Comparison of ENCODE assay signal across 9 mouse cellular contexts in genomic region chr9:75253766-75254165, GRCm38 (mm10). TPM values are rescaled to one million over a fixed set of nuclear protein-coding genes. Genes with fewer than 3 reads are reported as not detected.
A peak's percentile ranks its signal among the peaks of the same experiment; 100 is the strongest.
DNase-seq lines count a peak whose midpoint lies in the region; ATAC-seq lines count a peak whose summit lies in the region.
"Had no signal": no experiment of that assay in that cellular context is flagged by ENCODE, and none has a peak within 500 bp of the region (broad histone marks: within the 10 kb centered on the region; RNA-seq: fewer than 3 reads in every experiment).

No protein-coding gene starts in this region.

- no peak overlapping the region for H3K4me2 ChIP-seq in liver, embryonic 11.5 days
- H3K4me2 ChIP-seq in liver, embryonic 12.5 days, result no peak overlapping the region
- H3K4me2 ChIP-seq in forebrain, embryonic 12.5 days, result no peak overlapping the region
- no peak overlapping the region for H3K4me2 ChIP-seq in hindbrain, embryonic 13.5 days
- H3K4me2 ChIP-seq in neural tube, embryonic 13.5 days, result no peak overlapping the region
- H3K4me2 ChIP-seq: embryonic facial prominence, embryonic 12.5 days; limb, embryonic 13.5 days had no signal

- DNase-seq in liver, embryonic 11.5 days (ENCODE audit: low spot score), result no peak
- no peak for DNase-seq in cerebellum, postnatal 25 days
- no peak for DNase-seq in spleen, adult 18-20 months

- no peak overlapping the region for H3K9ac ChIP-seq in liver, embryonic 11.5 days (ENCODE audit: low read depth, low read length)
- no peak overlapping the region for H3K9ac ChIP-seq in liver, embryonic 12.5 days
- no peak overlapping the region for H3K9ac ChIP-seq in forebrain, embryonic 12.5 days
- no peak overlapping the region for H3K9ac ChIP-seq in hindbrain, embryonic 13.5 days
- no peak overlapping the region for H3K9ac ChIP-seq in neural tube, embryonic 13.5 days
- H3K9ac ChIP-seq: embryonic facial prominence, embryonic 12.5 days; limb, embryonic 13.5 days had no signal

- H3K27ac ChIP-seq in liver, embryonic 11.5 days (ENCODE audit: low read depth, low read length), result 0 out of 2 replicates have a peak overlapping the region, but pooled peaks have one; percentile 26
- H3K27ac ChIP-seq in liver, embryonic 12.5 days, result no peak overlapping the region
- H3K27ac ChIP-seq in forebrain, embryonic 12.5 days, result peak overlapping the region; percentile 76
- peak overlapping the region; percentile 89 for H3K27ac ChIP-seq in hindbrain, embryonic 13.5 days
- peak overlapping the region; percentile 80 for H3K27ac ChIP-seq in neural tube, embryonic 13.5 days (replicated peaks)
- H3K27ac ChIP-seq: embryonic facial prominence, embryonic 12.5 days; limb, embryonic 13.5 days had no signal

- no peaks in the 10 kb centered on the region for H3K9me3 ChIP-seq in liver, embryonic 11.5 days (ENCODE audit: control insufficient read depth, low read length)
- no peaks in the 10 kb centered on the region for H3K9me3 ChIP-seq in liver, embryonic 12.5 days (replicated peaks)
- H3K9me3 ChIP-seq in forebrain, embryonic 12.5 days, result no peaks in the 10 kb centered on the region
- H3K9me3 ChIP-seq in hindbrain, embryonic 13.5 days, result no peaks in the 10 kb centered on the region
- H3K9me3 ChIP-seq in neural tube, embryonic 13.5 days, result no peaks in the 10 kb centered on the region
- H3K9me3 ChIP-seq: embryonic facial prominence, embryonic 12.5 days; limb, embryonic 13.5 days had no signal

- no peaks in the 10 kb centered on the region for H3K36me3 ChIP-seq in liver, embryonic 11.5 days (ENCODE audit: control insufficient read depth, insufficient read depth, low read length)
- H3K36me3 ChIP-seq in liver, embryonic 12.5 days, result no peaks in the 10 kb centered on the region
- no peaks in the 10 kb centered on the region for H3K36me3 ChIP-seq in forebrain, embryonic 12.5 days (replicated peaks)
- H3K36me3 ChIP-seq in hindbrain, embryonic 13.5 days, result no peaks in the 10 kb centered on the region
- H3K36me3 ChIP-seq in neural tube, embryonic 13.5 days, result no peaks in the 10 kb centered on the region
- H3K36me3 ChIP-seq: embryonic facial prominence, embryonic 12.5 days; limb, embryonic 13.5 days had no signal

- no peak for ATAC-seq in liver, embryonic 11.5 days (replicated peaks; ENCODE audit: low FRiP score)
- no peak for ATAC-seq in liver, embryonic 12.5 days
- ATAC-seq in forebrain, embryonic 12.5 days (ENCODE audit: low FRiP score), result no peak
- ATAC-seq in hindbrain, embryonic 13.5 days (ENCODE audit: low FRiP score), result no peak
- no peak for ATAC-seq in neural tube, embryonic 13.5 days (ENCODE audit: low read depth)

- WGBS in liver, embryonic 11.5 days, result 21% methylated on average over 3 of the region's 3 CpGs
- 11% methylated on average over 3 of the region's 3 CpGs for WGBS in liver, embryonic 12.5 days (ENCODE audit: insufficient replicate concordance)
- WGBS in forebrain, embryonic 12.5 days, result 44% methylated on average over 3 of the region's 3 CpGs
- WGBS in hindbrain, embryonic 13.5 days, result 40% methylated on average over 3 of the region's 3 CpGs
- WGBS in neural tube, embryonic 13.5 days, result 57% methylated on average over 3 of the region's 3 CpGs

- no peak overlapping the region for H3K4me3 ChIP-seq in liver, embryonic 11.5 days (ENCODE audit: low read depth, low read length)
- no peak overlapping the region for H3K4me3 ChIP-seq in liver, embryonic 12.5 days
- no peak overlapping the region for H3K4me3 ChIP-seq in forebrain, embryonic 12.5 days (replicated peaks)
- H3K4me3 ChIP-seq in hindbrain, embryonic 13.5 days, result no peak overlapping the region
- no peak overlapping the region for H3K4me3 ChIP-seq in neural tube, embryonic 13.5 days
- H3K4me3 ChIP-seq: embryonic facial prominence, embryonic 12.5 days; limb, embryonic 13.5 days had no signal

- no peaks in the 10 kb centered on the region; the same call in 1 of the 2 replicates for H3K4me1 ChIP-seq in liver, embryonic 11.5 days (replicated peaks; ENCODE audit: control insufficient read depth, insufficient read depth, low read length)
- peaks cover 15% of the 10 kb centered on the region for H3K4me1 ChIP-seq in liver, embryonic 12.5 days
- peaks cover 19% of the 10 kb centered on the region for H3K4me1 ChIP-seq in forebrain, embryonic 12.5 days
- peaks cover 18% of the 10 kb centered on the region for H3K4me1 ChIP-seq in hindbrain, embryonic 13.5 days (replicated peaks)
- peaks cover 18% of the 10 kb centered on the region for H3K4me1 ChIP-seq in neural tube, embryonic 13.5 days (replicated peaks)
- H3K4me1 ChIP-seq: embryonic facial prominence, embryonic 12.5 days had no signal

- no peaks in the 10 kb centered on the region for H3K27me3 ChIP-seq in liver, embryonic 11.5 days (replicated peaks; ENCODE audit: control insufficient read depth, insufficient read depth, low read length)
- no peaks in the 10 kb centered on the region; the same call in 1 of the 2 replicates for H3K27me3 ChIP-seq in liver, embryonic 12.5 days (replicated peaks)
- no peaks in the 10 kb centered on the region for H3K27me3 ChIP-seq in forebrain, embryonic 12.5 days
- H3K27me3 ChIP-seq in hindbrain, embryonic 13.5 days, result no peaks in the 10 kb centered on the region
- no peaks in the 10 kb centered on the region for H3K27me3 ChIP-seq in neural tube, embryonic 13.5 days
- H3K27me3 ChIP-seq: embryonic facial prominence, embryonic 12.5 days; limb, embryonic 13.5 days had no signal

RNA-seq across cellular contexts. Expression of gene Myo5c, which starts 21.9 kb away (rescaled TPM):
- polyA plus RNA-seq in liver, embryonic 11.5 days (2014; fragmentation: Nextera tagmentation; extraction: Ambion mirVana), result 0.85 and 1.1 TPM in 2 replicates
- polyA plus RNA-seq in liver, embryonic 12.5 days (2016; fragmentation: Nextera tagmentation; extraction: Ambion mirVana), result 0.41 and 0.49 TPM in 2 replicates
- 0.63 and 1.3 TPM in 2 replicates for polyA plus RNA-seq in forebrain, embryonic 12.5 days (2016; fragmentation: Nextera tagmentation; extraction: Ambion mirVana)
- polyA plus RNA-seq in hindbrain, embryonic 13.5 days (2015; fragmentation: Nextera tagmentation; extraction: Ambion mirVana), result 0.36 and 0.42 TPM in 2 replicates
- polyA plus RNA-seq in neural tube, embryonic 13.5 days (2015; fragmentation: Nextera tagmentation; extraction: Ambion mirVana), result 0.45 TPM in 2 replicates

RNA-seq across cellular contexts. Expression of gene Gnb5, which starts 52.3 kb away (rescaled TPM):
- 8.6 and 9.2 TPM in 2 replicates for polyA plus RNA-seq in liver, embryonic 11.5 days (2014; fragmentation: Nextera tagmentation; extraction: Ambion mirVana)
- 3.5 and 3.9 TPM in 2 replicates for polyA plus RNA-seq in liver, embryonic 12.5 days (2016; fragmentation: Nextera tagmentation; extraction: Ambion mirVana)
- 32.6 and 35.5 TPM in 2 replicates for polyA plus RNA-seq in forebrain, embryonic 12.5 days (2016; fragmentation: Nextera tagmentation; extraction: Ambion mirVana)
- 58.3 and 60.5 TPM in 2 replicates for polyA plus RNA-seq in hindbrain, embryonic 13.5 days (2015; fragmentation: Nextera tagmentation; extraction: Ambion mirVana)
- 60.7 and 63.7 TPM in 2 replicates for polyA plus RNA-seq in neural tube, embryonic 13.5 days (2015; fragmentation: Nextera tagmentation; extraction: Ambion mirVana)
